Mouse (Mus musculus) MEL (cell line): ENCODE data around the gene Fam167b. TPM values are rescaled to one million over a fixed set of nuclear protein-coding genes. Genes with fewer than 3 reads are reported as not detected.

Source experiments
- DNase-seq: peaks from one replicate; pipeline ENCODE4 v3.0.0; 2011; ENCODE audit warnings: low read depth, low spot score
- H3K27ac ChIP-seq: 2 replicates; pipeline ENCODE4 v1.5.1; 2012; ENCODE audit warnings: low read depth, mild to moderate bottlenecking, control low read depth, low read length, moderate library complexity; ENCODE audit not compliant: control insufficient read depth
- H3K27me3 ChIP-seq, 2 experiments: fragments of 150-350 bp in 1 of 2; sonication (generic) in 1 of 2; 2 replicates each; pipeline ENCODE4 v1.6.1; 2012; ENCODE audit warnings: low read length in 2 of 2, mild to moderate bottlenecking in 2 of 2, improper control_type of control experiment in 1 of 2, moderate library complexity in 1 of 2; ENCODE audit not compliant: insufficient read depth in 2 of 2, control insufficient read depth in 1 of 2
- H3K36me3 ChIP-seq, 2 experiments: 2 replicates each; pipeline ENCODE4 v1.6.1; 2012 to 2014; ENCODE audit warnings: low read length in 2 of 2, improper control_type of control experiment in 1 of 2, inconsistent platforms in 1 of 2, mild to moderate bottlenecking in 1 of 2; ENCODE audit not compliant: insufficient read depth in 2 of 2, control insufficient read depth in 1 of 2
- H3K4me1 ChIP-seq, 2 experiments: fragments of 150-350 bp in 1 of 2; sonication (generic) in 1 of 2; 2 replicates each; pipeline ENCODE4 v1.6.1; 2012; ENCODE audit warnings: low read length in 2 of 2, improper control_type of control experiment in 1 of 2, mild to moderate bottlenecking in 1 of 2; ENCODE audit not compliant: insufficient read depth in 2 of 2, control insufficient read depth in 1 of 2
- H3K4me3 ChIP-seq, 2 experiments: fragments of 150-350 bp in 1 of 2; sonication (generic) in 1 of 2; 2 replicates each; pipeline ENCODE4 v1.5.1; 2012; ENCODE audit warnings: low read depth in 2 of 2, low read length in 2 of 2, mild to moderate bottlenecking in 2 of 2, moderate library complexity in 2 of 2, control low read depth in 1 of 2, improper control_type of control experiment in 1 of 2; ENCODE audit not compliant: control insufficient read depth in 1 of 2, insufficient read depth in 1 of 2
- H3K79me2 ChIP-seq: 2 replicates; pipeline ENCODE4 v1.6.1; 2012; ENCODE audit warnings: mild to moderate bottlenecking, low read length, moderate library complexity; ENCODE audit not compliant: control insufficient read depth, poor library complexity, insufficient read depth
- H3K9ac ChIP-seq: 2 replicates; pipeline ENCODE4 v1.6.1; 2012; ENCODE audit warnings: low read depth, mild to moderate bottlenecking, control low read depth, low read length, moderate library complexity; ENCODE audit not compliant: control insufficient read depth, poor library complexity, severe bottlenecking
- H3K9me3 ChIP-seq: fragments of 150-350 bp; sonication (generic); replicated peaks from 2 replicates; pipeline ENCODE4 v1.6.1; 2012; ENCODE audit warnings: mild to moderate bottlenecking, low read length, improper control_type of control experiment, moderate library complexity; ENCODE audit not compliant: insufficient read depth
- E2F4 ChIP-seq: IDR thresholded peaks from 2 replicates; pipeline ENCODE4 v1.6.1; 2011; ENCODE audit warnings: low read depth, low read length, improper control_type of control experiment, borderline replicate concordance
- ELF1 ChIP-seq: IDR thresholded peaks from 2 replicates; pipeline ENCODE4 v1.6.1; 2014; ENCODE audit warnings: low read depth, mild to moderate bottlenecking, inconsistent platforms, low read length, improper control_type of control experiment, moderate library complexity
- ETS1 ChIP-seq: IDR thresholded peaks from 2 replicates; pipeline ENCODE4 v1.6.1; 2012; ENCODE audit warnings: low read depth, mild to moderate bottlenecking, inconsistent platforms, low read length, improper control_type of control experiment, moderate library complexity
- GABPA ChIP-seq: IDR thresholded peaks from 2 replicates; pipeline ENCODE4 v1.6.1; 2012; ENCODE audit warnings: low read depth, mild to moderate bottlenecking, inconsistent platforms, low read length, improper control_type of control experiment, moderate library complexity
- JUND ChIP-seq: IDR thresholded peaks from 2 replicates; pipeline ENCODE4 v1.6.1; 2011; ENCODE audit warnings: low read depth, mild to moderate bottlenecking, improper control_type of control experiment, low read length
- KAT2A ChIP-seq: conservative IDR thresholded peaks from 2 replicates; pipeline ENCODE4 v1.6.1; 2012; ENCODE audit warnings: low read depth, low read length, improper control_type of control experiment, inconsistent platforms
- MAFK ChIP-seq: IDR thresholded peaks from 2 replicates; pipeline ENCODE4 v1.6.1; 2011; ENCODE audit warnings: low read depth, mild to moderate bottlenecking, low read length, improper control_type of control experiment, borderline replicate concordance
- MEF2A ChIP-seq: IDR thresholded peaks from 2 replicates; pipeline ENCODE4 v1.6.1; 2014; ENCODE audit warnings: low read depth, mild to moderate bottlenecking, inconsistent platforms, low read length, improper control_type of control experiment; ENCODE audit not compliant: poor library complexity, insufficient replicate concordance, severe bottlenecking; ENCODE audit errors: extremely low read depth
- MXI1 ChIP-seq: IDR thresholded peaks from 2 replicates; pipeline ENCODE4 v1.6.1; 2011; ENCODE audit warnings: mild to moderate bottlenecking, low read depth, low read length, improper control_type of control experiment
- MYC ChIP-seq: IDR thresholded peaks from 2 replicates; pipeline ENCODE4 v1.6.1; 2011; ENCODE audit warnings: low read depth, mild to moderate bottlenecking, low read length, improper control_type of control experiment, moderate library complexity
- NELFE ChIP-seq: IDR thresholded peaks from 2 replicates; pipeline ENCODE4 v1.6.1; 2011; ENCODE audit warnings: low read depth, low read length, improper control_type of control experiment
- POLR2A ChIP-seq, 2 experiments: IDR thresholded peaks; 2 replicates each; pipeline ENCODE4 v1.6.1; 2011 to 2012; ENCODE audit warnings: low read length in 2 of 2, mild to moderate bottlenecking in 2 of 2, control low read depth in 1 of 2, improper control_type of control experiment in 1 of 2, low read depth in 1 of 2, moderate library complexity in 1 of 2; ENCODE audit not compliant: control insufficient read depth in 1 of 2, insufficient read depth in 1 of 2, poor library complexity in 1 of 2
- RAD21 ChIP-seq: IDR thresholded peaks from 2 replicates; pipeline ENCODE4 v1.6.1; 2011; ENCODE audit warnings: mild to moderate bottlenecking, low read depth, low read length, improper control_type of control experiment
- RCOR1 ChIP-seq: IDR thresholded peaks from 2 replicates; pipeline ENCODE4 v1.6.1; 2012; ENCODE audit warnings: low read depth, mild to moderate bottlenecking, inconsistent platforms, low read length, improper control_type of control experiment
- SMC3 ChIP-seq: IDR thresholded peaks from 2 replicates; pipeline ENCODE4 v1.6.1; 2011; ENCODE audit warnings: low read depth, low read length, improper control_type of control experiment
- TAL1 ChIP-seq: IDR thresholded peaks from 2 replicates; pipeline ENCODE4 v1.6.1; 2012; ENCODE audit warnings: mild to moderate bottlenecking, inconsistent platforms, low read length, moderate library complexity, mixed read lengths
- TCF12 ChIP-seq: IDR thresholded peaks from 2 replicates; pipeline ENCODE4 v1.6.1; 2014; ENCODE audit warnings: low read depth, mild to moderate bottlenecking, inconsistent platforms, low read length, improper control_type of control experiment, moderate library complexity
- USF1 ChIP-seq: IDR thresholded peaks from 2 replicates; pipeline ENCODE4 v1.6.1; 2014; ENCODE audit warnings: low read depth, mild to moderate bottlenecking, inconsistent platforms, low read length, improper control_type of control experiment, moderate library complexity
- USF2 ChIP-seq, 2 experiments: IDR thresholded peaks; 2 replicates each; pipeline ENCODE4 v1.6.1; 2011 to 2012; ENCODE audit warnings: improper control_type of control experiment in 2 of 2, low read length in 2 of 2, borderline replicate concordance in 1 of 2, inconsistent platforms in 1 of 2, low read depth in 1 of 2, mild to moderate bottlenecking in 1 of 2; ENCODE audit not compliant: insufficient read depth in 1 of 2
- ZC3H11A ChIP-seq: IDR thresholded peaks from 2 replicates; pipeline ENCODE4 v1.6.1; 2012; ENCODE audit warnings: low read depth, mild to moderate bottlenecking, inconsistent platforms, low read length, improper control_type of control experiment
- ZKSCAN1 ChIP-seq: IDR thresholded peaks from 2 replicates; pipeline ENCODE4 v1.6.1; 2012; ENCODE audit warnings: low read depth, mild to moderate bottlenecking, inconsistent platforms, low read length, improper control_type of control experiment, moderate library complexity
- ZNF384 ChIP-seq: IDR thresholded peaks from 2 replicates; pipeline ENCODE4 v1.6.1; 2012; ENCODE audit warnings: low read depth, mild to moderate bottlenecking, inconsistent platforms, low read length, improper control_type of control experiment
- polyA plus RNA-seq, 2 experiments: library from polyadenylated mRNA; stranded (reverse) in 1 of 2; unstranded in 1 of 2; fragments of >175 nt in 1 of 2; fragments of >200 nt in 1 of 2; gene quantifications; 2 replicates each; pipeline versions ENCODE4 v1.2.1 to v1.2.4; 2012; ENCODE audit warnings: low replicate concordance in 2 of 2, low read depth in 1 of 2; ENCODE audit not compliant: insufficient read length in 2 of 2, insufficient read depth in 1 of 2, missing spikeins in 1 of 2
- total RNA-seq: library from RNA; depleted of rRNA; stranded (reverse); fragments of 300-350 nt; gene quantifications from 2 replicates; pipeline ENCODE4 v1.2.3, GENCODE M21; 2012

Gene Fam167b
- total and polyA plus RNA-seq, 3 experiments = not detected

DNA sequence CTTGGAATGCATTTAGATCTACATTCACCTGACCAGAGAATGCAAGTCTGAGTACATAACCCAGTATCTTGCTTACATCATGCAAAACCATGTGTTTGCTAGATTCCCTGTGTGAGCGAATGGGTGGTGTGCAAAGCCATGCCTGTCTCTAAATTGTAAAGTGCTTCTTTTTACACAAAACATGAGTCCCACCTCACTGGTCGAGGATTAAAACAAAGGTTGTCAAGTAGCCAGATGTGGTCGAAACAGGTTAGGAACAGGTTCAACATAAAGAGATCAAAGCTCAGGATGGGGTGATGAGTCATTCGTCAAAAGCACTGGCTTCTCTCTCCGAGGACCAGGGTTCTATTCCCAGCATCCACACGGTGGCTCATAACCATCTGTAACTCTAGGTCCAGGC is 13.2 kb downstream of the Fam167b start:
- TF ChIP-seq MYC (no peak), ZNF384 (no peak), RAD21 (no peak), MAFK (no peak), KAT2A (no peak), MXI1 (no peak), MEF2A (no peak), ELF1 (no peak), USF1 (no peak), TCF12 (no peak), NELFE (no peak), USF2 (IDR thresholded peaks at IDR 0.05; ENCODE audit: borderline replicate concordance in 1 of 2, insufficient read depth in 1 of 2, low read depth in 1 of 2, low read length in 2 of 2) (no peak), ETS1 (no peak), E2F4 (no peak), ZC3H11A (no peak), POLR2A (IDR thresholded peaks at IDR 0.05; ENCODE audit: control insufficient read depth in 1 of 2, insufficient read depth in 1 of 2, low read depth in 1 of 2, low read length in 2 of 2, poor library complexity in 1 of 2) (no peak), TAL1 (no peak), RCOR1 (no peak), JUND (no peak)
- H3K27me3 ChIP-seq = no peaks in the 10 kb centered on the region; a peak in 2 of 4 replicates
- H3K36me3 ChIP-seq = no peaks in the 10 kb centered on the region
- H3K4me1 ChIP-seq = no peaks in the 10 kb centered on the region
- DNase-seq = no peak
- H3K4me3 ChIP-seq = no peak overlapping the region
- H3K9ac ChIP-seq = no peak overlapping the region
- no peaks in the 10 kb centered on the region for H3K79me2 ChIP-seq
- no peaks in the 10 kb centered on the region for H3K9me3 ChIP-seq
- no peak overlapping the region for H3K27ac ChIP-seq

DNA sequence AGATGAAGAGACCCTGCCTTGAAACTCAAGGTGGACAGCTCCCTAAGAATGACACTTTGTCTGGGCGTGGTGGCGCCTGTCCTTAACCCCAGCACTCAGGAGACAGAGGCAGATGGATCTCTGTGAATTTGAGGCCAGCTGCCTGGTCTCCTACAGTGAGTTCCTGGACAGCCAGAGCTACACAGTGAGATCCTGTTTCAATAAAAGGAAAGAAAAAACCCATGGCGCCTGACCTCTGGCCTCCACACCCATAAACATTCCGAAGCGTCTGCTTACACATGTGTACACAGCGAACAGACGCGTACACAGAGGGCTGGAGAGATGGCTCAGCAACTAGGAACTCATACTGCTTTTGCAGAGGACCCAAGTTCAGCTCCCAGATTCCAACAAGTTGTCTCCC is 14.6 kb downstream of the Fam167b start:
- Histone ChIP-seq H3K36me3 (no peaks in the 10 kb centered on the region), H3K27me3 (no peaks in the 10 kb centered on the region; a peak in 2 of 4 replicates), H3K4me3 (no peak overlapping the region), H3K79me2 (no peaks in the 10 kb centered on the region), H3K9me3 (no peaks in the 10 kb centered on the region), H3K27ac (no peak overlapping the region), H3K9ac (no peak overlapping the region), H3K4me1 (no peaks in the 10 kb centered on the region)
- TF ChIP-seq ZKSCAN1 (no peak), SMC3 (no peak), NELFE (no peak), E2F4 (no peak), GABPA (no peak)
- no peak for DNase-seq
